Mouse (Mus musculus) liver, embryonic 14.5 days (tissue): Measurements from ENCODE around the gene Foxb1. TPM values are rescaled to one million over a fixed set of nuclear protein-coding genes. Genes with fewer than 3 reads are reported as not detected.

Source experiments
- ATAC-seq: fragments of 200-750 bp; cut with Nextera tagmentation; 2 replicates; pipeline ENCODE4 v1.8.0; 2017; ENCODE audit warnings: moderate number of reproducible peaks, mild to moderate bottlenecking, moderate library complexity; ENCODE audit not compliant: insufficient read depth
- DNase-seq, 3 experiments: peaks; one replicate each; pipeline ENCODE4 v3.0.0-alpha.2; 2012 to 2013; ENCODE audit warnings: low read depth in 3 of 3, low spot score in 3 of 3
- H3K27ac ChIP-seq: fragments of 300-500 bp; sonication (generic); 2 replicates; pipeline ENCODE4 v1.5.1; 2014; ENCODE audit warnings: moderate library complexity, mild to moderate bottlenecking, control low read depth, inconsistent platforms
- H3K27me3 ChIP-seq: fragments of 300-500 bp; sonication (generic); 2 replicates; pipeline ENCODE4 v1.6.1; 2014; ENCODE audit warnings: mild to moderate bottlenecking, low read length, moderate library complexity; ENCODE audit not compliant: control insufficient read depth, insufficient read depth
- H3K36me3 ChIP-seq: fragments of 300-500 bp; sonication (generic); replicated peaks from 2 replicates; pipeline ENCODE4 v1.6.1; 2014; ENCODE audit warnings: low read depth; ENCODE audit not compliant: control insufficient read depth, insufficient read depth
- H3K4me1 ChIP-seq, 2 experiments: fragments of 200-500 bp in 1 of 2; fragments of 300-500 bp in 1 of 2; sonication (generic) in 1 of 2; replicated peaks; 2 replicates each; pipeline ENCODE4 v1.6.1; 2012 to 2014; ENCODE audit warnings: antibody characterized with exemption in 1 of 2, inconsistent platforms in 1 of 2, low read length in 1 of 2; ENCODE audit not compliant: control insufficient read depth in 2 of 2, insufficient read depth in 2 of 2
- H3K4me2 ChIP-seq: fragments of 300-500 bp; sonication (generic); 2 replicates; pipeline ENCODE4 v1.6.1; 2014; ENCODE audit warnings: low read depth, mild to moderate bottlenecking, control low read depth, moderate library complexity
- H3K4me3 ChIP-seq, 2 experiments: fragments of 200-500 bp in 1 of 2; fragments of 300-500 bp in 1 of 2; sonication (generic) in 1 of 2; 2 replicates each; pipeline ENCODE4 v1.5.1; 2012 to 2014; ENCODE audit warnings: low read depth in 2 of 2, low read length in 2 of 2, mild to moderate bottlenecking in 2 of 2, control low read depth in 1 of 2, inconsistent platforms in 1 of 2, moderate library complexity in 1 of 2; ENCODE audit not compliant: insufficient read depth in 1 of 2
- H3K9ac ChIP-seq: fragments of 300-500 bp; sonication (generic); replicated peaks from 2 replicates; pipeline ENCODE4 v1.6.1; 2014; ENCODE audit warnings: mild to moderate bottlenecking, control low read depth, moderate library complexity
- H3K9me3 ChIP-seq: fragments of 300-500 bp; sonication (generic); 2 replicates; pipeline ENCODE4 v1.6.1; 2016; ENCODE audit warnings: low read length, mixed read lengths; ENCODE audit not compliant: control insufficient read depth
- CTCF ChIP-seq: IDR thresholded peaks from 2 replicates; pipeline ENCODE4 v1.5.1; 2016; ENCODE audit warnings: antibody characterized with exemption, low read depth, control low read depth
- EP300 ChIP-seq: IDR thresholded peaks from 2 replicates; pipeline ENCODE4 v1.6.1; 2016; ENCODE audit warnings: antibody characterized with exemption, low read depth
- WGBS: fragments of 180-500 bp; shearing (Covaris S2); extraction: QIAGEN DNeasy Blood & Tissue Kit; methylation state at CpG from one replicate; pipeline ENCODE4 v1.1.7; 2014; ENCODE audit not compliant: insufficient replicate concordance; 5-methylcytosine and 5-hydroxymethylcytosine counted together
- polyA plus RNA-seq, 2 experiments: library from polyadenylated mRNA; depleted of rRNA in 1 of 2; stranded (reverse) in 1 of 2; unstranded in 1 of 2; fragments of >200 nt; fragmentation: Nextera tagmentation in 1 of 2; extraction: Ambion mirVana in 1 of 2; gene quantifications; 2 replicates each; pipeline versions ENCODE4 v1.2.1 to v1.2.3; 2012 to 2014

Foxb1 gene
- polyA plus RNA-seq, 2 experiments: not detected

DNA sequence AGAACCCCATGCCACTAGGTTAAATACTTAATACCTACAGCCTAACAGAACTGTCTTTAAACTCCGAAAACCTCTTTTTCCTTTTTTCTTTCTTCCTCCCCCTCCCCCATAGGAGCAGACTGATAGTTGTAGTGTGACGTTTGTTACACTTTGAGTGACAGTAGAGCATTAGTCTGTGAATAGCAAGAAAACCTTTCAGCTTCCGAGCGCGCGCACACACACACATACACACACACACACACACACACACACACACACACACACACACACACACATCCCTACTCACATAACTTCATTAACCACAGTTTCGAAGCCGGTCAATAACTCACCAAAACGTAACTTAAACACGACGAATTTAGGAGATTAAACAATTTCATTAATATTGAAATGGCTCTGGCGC is 1.5 kb upstream of the Foxb1 start:
- no peak overlapping the region for H3K27ac ChIP-seq
- ATAC-seq: no peak
- no peaks in the 10 kb centered on the region for H3K36me3 ChIP-seq
- no peaks in the 10 kb centered on the region for H3K4me1 ChIP-seq
- no peak overlapping the region for H3K9ac ChIP-seq
- no peak for TF ChIP-seq EP300
- TF ChIP-seq CTCF: no peak
- no peak overlapping the region for H3K4me3 ChIP-seq
- peaks cover 100% of the 10 kb centered on the region for H3K27me3 ChIP-seq
- no peak overlapping the region for H3K4me2 ChIP-seq
- DNase-seq: no peak
- 2% methylated on average over 12 of the region's 12 CpGs for WGBS
- H3K9me3 ChIP-seq: no peaks in the 10 kb centered on the region

GRCm38 (mm10) chr9:69761569-69761968 is 829 bp upstream of the Foxb1 start:
- Histone ChIP-seq H3K27ac (no peak overlapping the region), H3K4me1 (no peaks in the 10 kb centered on the region)
- no peak for TF ChIP-seq EP300
- TF ChIP-seq CTCF: no peak

GRCm38 (mm10) chr9:69759721-69760221 is 969 bp downstream of the Foxb1 start:
- peaks cover 97% of the 10 kb centered on the region for H3K27me3 ChIP-seq
- H3K4me3 ChIP-seq: no peak overlapping the region
- H3K4me2 ChIP-seq: no peak overlapping the region
- 1% methylated on average over 44 of the region's 44 CpGs for WGBS
- no peak overlapping the region for H3K27ac ChIP-seq
- DNase-seq (no peak), ATAC-seq (no peak)
- H3K36me3 ChIP-seq: no peaks in the 10 kb centered on the region
- no peak overlapping the region for H3K9ac ChIP-seq
- H3K4me1 ChIP-seq: no peaks in the 10 kb centered on the region
- no peak for TF ChIP-seq EP300
- no peak for TF ChIP-seq CTCF
- no peaks in the 10 kb centered on the region for H3K9me3 ChIP-seq

More at GRCm38 (mm10) chr9:69761569-69761968, 829 bp upstream of the Foxb1 start:
- ATAC-seq: no peak
- H3K27me3 ChIP-seq: peaks cover 100% of the 10 kb centered on the region
- no peak overlapping the region for H3K4me3 ChIP-seq
- H3K9ac ChIP-seq: no peak overlapping the region
- WGBS: 6% methylated on average over 10 of the region's 10 CpGs
- DNase-seq: no peak
- no peaks in the 10 kb centered on the region for H3K36me3 ChIP-seq
- no peak overlapping the region for H3K4me2 ChIP-seq
- H3K9me3 ChIP-seq: no peaks in the 10 kb centered on the region

GRCm38 (mm10) chr9:69758946-69759615 is 1.7 kb downstream of the Foxb1 start:
- 1% methylated on average over 42 of the region's 42 CpGs for WGBS
- H3K36me3 ChIP-seq: no peaks in the 10 kb centered on the region
- no peaks in the 10 kb centered on the region for H3K4me1 ChIP-seq
- H3K27ac ChIP-seq: no peak overlapping the region
- no peak overlapping the region for H3K9ac ChIP-seq
- no peaks in the 10 kb centered on the region for H3K9me3 ChIP-seq
- H3K4me2 ChIP-seq: no peak overlapping the region
- ATAC-seq (no peak), DNase-seq (no peak)
- H3K4me3 ChIP-seq: no peak overlapping the region
- peaks cover 95% of the 10 kb centered on the region for H3K27me3 ChIP-seq
- TF ChIP-seq CTCF (no peak), EP300 (no peak)

DNA sequence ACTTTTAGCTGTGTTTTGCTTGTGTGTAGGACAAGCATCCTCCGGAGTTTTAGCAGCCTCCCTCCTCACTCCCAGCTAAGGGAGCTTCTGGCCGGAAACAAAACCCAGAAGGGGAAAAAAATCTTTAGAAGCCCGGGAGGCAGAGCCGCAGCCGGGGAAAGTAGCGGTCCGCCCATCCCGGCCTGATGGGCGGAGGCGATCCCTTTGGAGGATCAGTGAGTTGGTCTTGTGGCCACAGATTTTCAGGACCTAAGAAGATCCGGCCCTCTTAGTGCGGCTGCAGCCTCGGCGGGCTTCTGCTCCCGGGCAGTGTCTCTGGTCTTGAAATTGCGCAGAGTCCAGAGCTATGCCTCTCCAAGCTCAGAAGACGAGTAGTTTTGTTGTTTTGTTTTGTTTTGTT is 2.2 kb downstream of the Foxb1 start:
- no peaks in the 10 kb centered on the region for H3K4me1 ChIP-seq
- H3K9me3 ChIP-seq: no peaks in the 10 kb centered on the region
- ATAC-seq (no peak), DNase-seq (no peak)
- no peak overlapping the region for H3K4me3 ChIP-seq
- no peaks in the 10 kb centered on the region for H3K36me3 ChIP-seq
- no peak overlapping the region for H3K27ac ChIP-seq
- no peak overlapping the region for H3K9ac ChIP-seq
- TF ChIP-seq CTCF (no peak), EP300 (no peak)
- peaks cover 94% of the 10 kb centered on the region for H3K27me3 ChIP-seq
- WGBS: 3% methylated on average over 17 of the region's 17 CpGs
- H3K4me2 ChIP-seq: no peak overlapping the region
